Mouse (Mus musculus): ENCODE measurements around the gene Nubp2. TPM values are rescaled to one million over a fixed set of nuclear protein-coding genes. Genes with fewer than 3 reads are reported as not detected.

Gene Nubp2
- polyA plus RNA-seq, 1 experiment from 2014 or later, result 49.8 TPM

GRCm38 (mm10) chr17:24885356-24886133 lies 604 bp downstream of the Nubp2 start:
- in situ Hi-C loops (cut with MboI; ENCODE audit: low pct_unique_long_range_greater_than_20kb), result loop anchor here (5.0 kb wide), 1 partner anchor 38 kb away; no protein-coding TSS in a partner anchor
- CTCF ChIA-PET, result interaction anchor here (1.6 kb wide), 1 partner anchor 44 kb away, joined by 3 read pairs; no protein-coding TSS in a partner anchor
- DNase-seq (ENCODE audit: low read depth, low spot score), result no peak
- no peaks in the 10 kb centered on the region for H3K27me3 ChIP-seq
- ATAC-seq, result no peak
- POLR2A ChIA-PET, result no interaction called here
- no peak for TF ChIP-seq CTCF (IDR thresholded peaks at IDR 0.05)

GRCm38 (mm10) chr17:24884391-24884790 lies 1.8 kb downstream of the Nubp2 start:
- in situ Hi-C loops (cut with MboI; ENCODE audit: low pct_unique_long_range_greater_than_20kb), result no loop called here
- CTCF ChIA-PET, result interaction anchor here (1.6 kb wide), 1 partner anchor 42 kb away, joined by 3 read pairs; no protein-coding TSS in a partner anchor

GRCm38 (mm10) chr17:24881738-24882440 lies 4.3 kb downstream of the Nubp2 start:
- in situ Hi-C loops (cut with MboI; ENCODE audit: low pct_unique_long_range_greater_than_20kb), result no loop called here
- POLR2A ChIA-PET, result interaction anchor here (1.2 to 1.7 kb wide), 2 partner anchors 9 to 32 kb away, joined by 3 to 5 read pairs; partner anchors contain the start of gene Fahd1
- no peak for TF ChIP-seq CTCF (IDR thresholded peaks at IDR 0.05)
- no peak for DNase-seq (ENCODE audit: low read depth, low spot score)
- CTCF ChIA-PET, result interaction anchor here (0.8 to 1.5 kb wide), 7 partner anchors 13 to 136 kb away, joined by 3 to 7 read pairs (median 4); partner anchors contain the start of genes Hagh and Igfals
- no peak for ATAC-seq
- H3K27me3 ChIP-seq, result no peaks in the 10 kb centered on the region

More at GRCm38 (mm10) chr17:24884391-24884790, 1.8 kb downstream of the Nubp2 start:
- DNase-seq (ENCODE audit: low read depth, low spot score) (no peak), ATAC-seq (no peak)
- no peaks in the 10 kb centered on the region for H3K27me3 ChIP-seq
- POLR2A ChIA-PET, result no interaction called here
- no peak for TF ChIP-seq CTCF (IDR thresholded peaks at IDR 0.05)

GRCm38 (mm10) chr17:24878531-24878930 lies 7.6 kb downstream of the Nubp2 start:
- DNase-seq (ENCODE audit: low read depth, low spot score), result no peak

GRCm38 (mm10) chr17:24878117-24878397 lies 8.1 kb downstream of the Nubp2 start:
- ChIA-PET CTCF (no interaction called here), POLR2A (no interaction called here)
- ATAC-seq (no peak), DNase-seq (ENCODE audit: low read depth, low spot score) (no peak)
- TF ChIP-seq CTCF (IDR thresholded peaks at IDR 0.05), result no peak
- in situ Hi-C loops (cut with MboI; ENCODE audit: low pct_unique_long_range_greater_than_20kb), result no loop called here
- H3K27me3 ChIP-seq, result peaks cover 4% of the 10 kb centered on the region

More at GRCm38 (mm10) chr17:24878531-24878930, 7.6 kb downstream of the Nubp2 start:
- in situ Hi-C loops (cut with MboI; ENCODE audit: low pct_unique_long_range_greater_than_20kb), result no loop called here
- no peak for ATAC-seq
- peaks cover 4% of the 10 kb centered on the region for H3K27me3 ChIP-seq
- POLR2A ChIA-PET, result no interaction called here
- CTCF ChIA-PET, result no interaction called here
- no peak for TF ChIP-seq CTCF (IDR thresholded peaks at IDR 0.05)

GRCm38 (mm10) chr17:24877336-24878116 lies 8.6 kb downstream of the Nubp2 start:
- TF ChIP-seq CTCF (IDR thresholded peaks at IDR 0.05), result no peak
- in situ Hi-C loops (cut with MboI; ENCODE audit: low pct_unique_long_range_greater_than_20kb), result no loop called here
- no peak for ATAC-seq

DNA sequence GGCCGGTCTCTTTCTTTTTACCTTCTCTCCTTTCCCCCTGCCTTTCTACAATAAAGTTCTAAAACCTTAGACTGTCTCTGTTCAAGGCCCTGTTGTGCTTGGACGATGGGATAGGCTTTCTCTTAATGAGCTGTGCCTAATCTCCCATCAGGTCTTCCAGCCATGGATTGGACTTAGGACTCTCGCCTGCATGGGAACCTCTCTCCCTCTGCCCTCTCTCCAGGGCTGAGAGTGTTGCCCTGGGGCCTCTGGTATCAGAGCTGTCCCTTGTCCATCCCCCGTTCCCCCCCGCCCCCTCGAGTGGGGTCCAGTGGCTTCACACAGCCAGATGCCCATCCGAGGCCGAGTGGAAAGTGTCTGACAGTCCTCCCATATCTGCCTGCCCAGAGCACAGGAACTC lies 11.2 kb downstream of the Nubp2 start:
- peaks cover 4% of the 10 kb centered on the region for H3K27me3 ChIP-seq
- POLR2A ChIA-PET, result no interaction called here
- DNase-seq (ENCODE audit: low read depth, low spot score) (no peak), ATAC-seq (no peak)
- in situ Hi-C loops (cut with MboI; ENCODE audit: low pct_unique_long_range_greater_than_20kb), result no loop called here
- CTCF ChIA-PET, result no interaction called here
- no peak for TF ChIP-seq CTCF (IDR thresholded peaks at IDR 0.05)

More at GRCm38 (mm10) chr17:24877336-24878116, 8.6 kb downstream of the Nubp2 start:
- no peak for DNase-seq (ENCODE audit: low read depth, low spot score)
- peaks cover 4% of the 10 kb centered on the region for H3K27me3 ChIP-seq
- CTCF ChIA-PET, result no interaction called here
- POLR2A ChIA-PET, result no interaction called here

DNA sequence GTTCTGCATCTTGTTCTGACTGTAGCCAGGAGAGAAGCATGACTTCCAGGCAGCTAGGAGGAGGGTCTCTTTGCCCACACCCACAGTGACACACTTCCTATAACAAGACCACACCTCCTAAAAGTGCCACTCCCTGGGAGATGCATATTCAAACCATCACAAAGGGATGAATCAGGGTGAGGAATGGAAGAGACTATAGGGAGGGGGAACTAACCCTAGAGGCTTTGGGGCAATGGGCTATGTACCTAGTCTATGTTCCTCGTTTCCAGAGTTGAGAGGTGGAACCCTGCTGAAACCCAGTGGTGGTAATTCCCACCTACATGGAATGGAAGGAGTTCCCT lies 11.8 kb downstream of the Nubp2 start:
- no peak for TF ChIP-seq CTCF (IDR thresholded peaks at IDR 0.05)
- in situ Hi-C loops (cut with MboI; ENCODE audit: low pct_unique_long_range_greater_than_20kb), result no loop called here
- no peak for ATAC-seq

DNA sequence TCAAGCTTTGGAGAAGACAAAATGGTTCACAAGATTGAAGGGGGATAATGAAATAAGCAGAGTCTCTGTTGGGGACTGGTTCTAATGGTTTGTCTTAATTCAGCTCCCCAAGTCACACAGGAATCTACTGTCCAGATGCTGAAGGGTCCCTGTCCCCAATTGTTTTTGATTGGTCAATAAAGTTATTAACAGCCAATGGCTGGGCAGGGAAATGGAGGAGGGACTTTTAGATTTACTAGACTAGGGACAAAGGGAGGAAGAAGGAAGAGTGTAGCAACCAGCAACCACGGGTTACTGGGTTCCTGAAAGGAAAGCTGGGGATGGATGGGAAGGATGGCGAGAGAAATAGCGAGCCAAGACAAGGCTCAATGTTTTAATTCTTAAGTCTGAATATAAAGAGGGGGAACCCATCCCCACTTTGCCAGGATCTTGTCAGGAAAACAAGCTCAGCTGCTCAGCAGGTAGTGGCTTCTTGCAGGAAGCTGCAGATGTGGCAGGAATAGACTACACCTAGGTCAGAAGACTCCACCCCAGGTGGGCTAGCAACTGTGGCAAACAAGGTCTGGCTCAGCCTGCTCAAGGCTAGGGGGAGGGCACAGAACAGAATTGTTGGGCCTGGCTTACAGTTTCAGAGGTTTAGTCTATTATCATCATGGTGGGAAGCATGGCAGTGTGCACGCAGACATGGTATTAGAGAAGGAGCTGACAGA lies 12.3 kb downstream of the Nubp2 start:
- ChIA-PET CTCF (interaction anchor here (1.2 kb wide), 1 partner anchor 30 kb away, joined by 3 read pairs; no protein-coding TSS in a partner anchor), POLR2A (no interaction called here)
- TF ChIP-seq CTCF (IDR thresholded peaks at IDR 0.05), result no peak
- DNase-seq (ENCODE audit: low read depth, low spot score), result no peak
- no peak for ATAC-seq
- in situ Hi-C loops (cut with MboI; ENCODE audit: low pct_unique_long_range_greater_than_20kb), result no loop called here
- peaks cover 4% of the 10 kb centered on the region for H3K27me3 ChIP-seq

More for the DNA sequence above, 11.8 kb downstream of the Nubp2 start:
- ChIA-PET POLR2A (no interaction called here), CTCF (no interaction called here)
- peaks cover 4% of the 10 kb centered on the region for H3K27me3 ChIP-seq
- no peak for DNase-seq (ENCODE audit: low read depth, low spot score)

GRCm38 (mm10) chr17:24867914-24868313 lies 18.2 kb downstream of the Nubp2 start:
- in situ Hi-C loops (cut with MboI; ENCODE audit: low pct_unique_long_range_greater_than_20kb), result no loop called here
- DNase-seq (ENCODE audit: low read depth, low spot score) (no peak), ATAC-seq (no peak)
- no peaks in the 10 kb centered on the region for H3K27me3 ChIP-seq
- TF ChIP-seq CTCF (IDR thresholded peaks at IDR 0.05), result no peak
- CTCF ChIA-PET, result no interaction called here
- POLR2A ChIA-PET, result no interaction called here

Data from Patski (cell line).